Mouse (Mus musculus) E14TG2a.4 (cell line): ENCODE data around the gene Gm11127.
"Not testable (repeated sequence)": the region's sequence is repeated elsewhere in the genome, so short reads cannot be mapped to it uniquely, and the experiment has no call there.

Experiments used
- CTCF ChIP-seq: conservative IDR thresholded peaks from 2 replicates; pipeline ENCODE4 v1.5.1; 2014; ENCODE audit warnings: low read length
- NANOG ChIP-seq: IDR thresholded peaks from 2 replicates; pipeline ENCODE4 v1.6.1; 2014; ENCODE audit warnings: borderline replicate concordance, low read length, mixed read lengths
- POU5F1 ChIP-seq: IDR thresholded peaks from 2 replicates; pipeline ENCODE4 v1.6.1; 2014; ENCODE audit warnings: low read length, borderline replicate concordance

DNA sequence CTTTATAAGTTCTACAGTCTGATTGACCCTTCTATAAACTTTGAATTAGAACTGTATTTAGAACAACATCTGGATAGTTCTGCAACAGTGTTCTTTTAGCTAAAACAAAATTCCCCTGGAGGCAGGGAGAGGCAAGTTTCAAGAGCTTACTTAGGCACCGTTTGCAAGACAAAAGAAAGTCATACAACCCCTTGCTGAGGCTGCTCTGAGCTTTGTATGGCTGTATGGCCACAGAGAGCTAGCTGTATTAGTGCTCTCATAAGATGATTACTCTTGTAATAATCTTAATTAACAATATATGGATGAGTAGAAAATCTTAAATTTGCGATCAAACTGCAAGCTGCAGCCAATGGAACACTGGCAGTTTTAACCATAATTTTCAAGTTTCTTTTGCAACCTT, 41.4 kb upstream of the Gm11127 start:
- TF ChIP-seq CTCF: not testable (repeated sequence)
- TF ChIP-seq NANOG: peak; percentile 66; the same call in 1 of the 2 replicates
- peak; percentile 24; the same call in 1 of the 2 replicates for TF ChIP-seq POU5F1
